Mouse (Mus musculus): ENCODE results near the gene 1700025G04Rik.

- TF ChIP-seq CTCF (IDR thresholded peaks at IDR 0.05; ENCODE audit: insufficient read depth, low read length) = no peak
- no peak for TF ChIP-seq POLR2A (IDR thresholded peaks at IDR 0.05; ENCODE audit: borderline replicate concordance, extremely low read depth, low read depth, low read length)
These were observed 41.6 kb downstream of the 1700025G04Rik start for GRCm38 (mm10) chr1:152048291-152048690.
